Mouse (Mus musculus) hindbrain, postnatal 0 days (tissue): ENCODE measurements at regions not wholly inside any gene's neighbourhood (a gene's known extent, or its start where the extent isn't known, plus 50 kb on each side); places are given as distances from the start of the nearest gene placed in this dataset.

Experiments used
- ATAC-seq: fragments of 200-750 bp; cut with Nextera tagmentation; 2 replicates; pipeline ENCODE4 v1.8.0; 2017; ENCODE audit warnings: mild to moderate bottlenecking, moderate TSS enrichment, moderate library complexity
- DNase-seq: peaks from one replicate; pipeline ENCODE4 v3.0.0-alpha.2; 2015; ENCODE audit warnings: low spot score
- H3K27ac ChIP-seq: fragments of 300-500 bp; sonication (generic); 2 replicates; pipeline ENCODE4 v1.5.1; 2014; ENCODE audit warnings: mild to moderate bottlenecking
- H3K27me3 ChIP-seq: fragments of 300-500 bp; sonication (generic); 2 replicates; pipeline ENCODE4 v1.6.1; 2014; ENCODE audit warnings: low read length, mixed read lengths; ENCODE audit not compliant: insufficient read depth
- H3K36me3 ChIP-seq: fragments of 300-500 bp; sonication (generic); 2 replicates; pipeline ENCODE4 v1.6.1; 2014; ENCODE audit warnings: low read length, mixed read lengths; ENCODE audit not compliant: insufficient read depth
- H3K4me1 ChIP-seq: fragments of 300-500 bp; sonication (generic); 2 replicates; pipeline ENCODE4 v1.6.1; 2014; ENCODE audit warnings: antibody characterized with exemption, low read length, mixed read lengths; ENCODE audit not compliant: insufficient read depth
- H3K4me2 ChIP-seq: fragments of 300-500 bp; sonication (generic); 2 replicates; pipeline ENCODE4 v1.6.1; 2014; ENCODE audit warnings: low read depth, mild to moderate bottlenecking, low read length, moderate library complexity, mixed read lengths
- H3K4me3 ChIP-seq: fragments of 300-500 bp; sonication (generic); 2 replicates; pipeline ENCODE4 v1.5.1; 2014; ENCODE audit warnings: low read length
- H3K9ac ChIP-seq: fragments of 300-500 bp; sonication (generic); replicated peaks from 2 replicates; pipeline ENCODE4 v1.6.1; 2014; ENCODE audit warnings: mild to moderate bottlenecking, low read length, moderate library complexity, mixed read lengths
- H3K9me3 ChIP-seq: fragments of 300-500 bp; sonication (generic); 2 replicates; pipeline ENCODE4 v1.6.1; 2016; ENCODE audit warnings: low read length, mixed read lengths
- CTCF ChIP-seq: IDR thresholded peaks from 2 replicates; pipeline ENCODE4 v1.5.1; 2016; ENCODE audit warnings: antibody characterized with exemption, control low read depth, low read depth
- WGBS: fragments of 180-500 bp; shearing (Covaris S2); extraction: QIAGEN DNeasy Blood & Tissue Kit; methylation state at CpG from one replicate; pipeline ENCODE4 v1.1.7; 2014; 5-methylcytosine and 5-hydroxymethylcytosine counted together

GRCm38 (mm10) chr5:39181616-39182402, 305.2 kb upstream of the Clnk start:
- Histone ChIP-seq H3K27me3 (no peaks in the 10 kb centered on the region), H3K4me1 (0 out of 2 replicates have a peak, but pooled peaks cover 3% of the 10 kb centered on the region), H3K27ac (no peak overlapping the region), H3K36me3 (no peaks in the 10 kb centered on the region), H3K4me2 (no peak overlapping the region), H3K9me3 (no peaks in the 10 kb centered on the region), H3K4me3 (no peak overlapping the region), H3K9ac (no peak overlapping the region)
- no peak for DNase-seq
- no peak for ATAC-seq
- TF ChIP-seq CTCF = no peak
- WGBS = 64% methylated on average over 2 of the region's 2 CpGs

- Histone ChIP-seq H3K27ac (no peak overlapping the region), H3K36me3 (no peaks in the 10 kb centered on the region), H3K9ac (no peak overlapping the region), H3K4me3 (no peak overlapping the region), H3K4me1 (0 out of 2 replicates have a peak, but pooled peaks cover 3% of the 10 kb centered on the region), H3K4me2 (no peak overlapping the region), H3K9me3 (no peaks in the 10 kb centered on the region), H3K27me3 (no peaks in the 10 kb centered on the region)
- ATAC-seq (0 out of 2 replicates have a peak, but pooled peaks have one; percentile 29), DNase-seq (peak; percentile 31)
- TF ChIP-seq CTCF = no peak
- 26% methylated on average over 4 of the region's 4 CpGs for WGBS
These were observed 304.4 kb upstream of the Clnk start for GRCm38 (mm10) chr5:39181028-39181427.

- Histone ChIP-seq H3K9me3 (no peaks in the 10 kb centered on the region), H3K27me3 (no peaks in the 10 kb centered on the region), H3K9ac (no peak overlapping the region), H3K36me3 (no peaks in the 10 kb centered on the region), H3K4me1 (0 out of 2 replicates have a peak, but pooled peaks cover 3% of the 10 kb centered on the region), H3K27ac (no peak overlapping the region), H3K4me2 (no peak overlapping the region), H3K4me3 (no peak overlapping the region)
- ATAC-seq = no peak
- DNase-seq = no peak
- TF ChIP-seq CTCF = no peak
- 34% methylated on average over 2 of the region's 2 CpGs for WGBS
These were observed 301.3 kb upstream of the Clnk start for GRCm38 (mm10) chr5:39177891-39178290.

GRCm38 (mm10) chr5:39176906-39177305, 300.3 kb upstream of the Clnk start:
- Histone ChIP-seq H3K9me3 (no peaks in the 10 kb centered on the region), H3K4me2 (no peak overlapping the region), H3K9ac (no peak overlapping the region), H3K4me3 (no peak overlapping the region), H3K36me3 (no peaks in the 10 kb centered on the region), H3K4me1 (0 out of 2 replicates have a peak, but pooled peaks cover 3% of the 10 kb centered on the region), H3K27ac (no peak overlapping the region), H3K27me3 (no peaks in the 10 kb centered on the region)
- 67% methylated on average over 2 of the region's 2 CpGs for WGBS
- no peak for DNase-seq
- ATAC-seq = no peak
- TF ChIP-seq CTCF = no peak

- DNase-seq = no peak
- H3K4me3 ChIP-seq = no peak overlapping the region
- no peak overlapping the region for H3K9ac ChIP-seq
- ATAC-seq = no peak
- no peaks in the 10 kb centered on the region for H3K4me1 ChIP-seq
- H3K4me2 ChIP-seq = no peak overlapping the region
- no peak for TF ChIP-seq CTCF
- H3K27ac ChIP-seq = no peak overlapping the region
- H3K36me3 ChIP-seq = no peaks in the 10 kb centered on the region
- no peaks in the 10 kb centered on the region for H3K27me3 ChIP-seq
- WGBS = 88% methylated on average over 3 of the region's 3 CpGs
- no peaks in the 10 kb centered on the region for H3K9me3 ChIP-seq
These were observed 296.9 kb upstream of the Clnk start for GRCm38 (mm10) chr5:39173491-39173890.

- Histone ChIP-seq H3K27ac (no peak overlapping the region), H3K9ac (no peak overlapping the region), H3K27me3 (no peaks in the 10 kb centered on the region), H3K4me1 (no peaks in the 10 kb centered on the region), H3K9me3 (no peaks in the 10 kb centered on the region), H3K4me3 (no peak overlapping the region), H3K36me3 (no peaks in the 10 kb centered on the region), H3K4me2 (no peak overlapping the region)
- no peak for ATAC-seq
- no peak for DNase-seq
- 89% methylated on average over 3 of the region's 3 CpGs for WGBS
- no peak for TF ChIP-seq CTCF
These were observed 283.0 kb upstream of the Clnk start for GRCm38 (mm10) chr5:39159651-39160050.

- Histone ChIP-seq H3K27me3 (no peaks in the 10 kb centered on the region), H3K27ac (no peak overlapping the region), H3K4me3 (no peak overlapping the region), H3K4me1 (no peaks in the 10 kb centered on the region), H3K9me3 (no peaks in the 10 kb centered on the region), H3K9ac (no peak overlapping the region), H3K4me2 (no peak overlapping the region), H3K36me3 (no peaks in the 10 kb centered on the region)
- 97% methylated on average over 1 of the region's 1 CpGs for WGBS
- DNase-seq (no peak), ATAC-seq (no peak)
- TF ChIP-seq CTCF = no peak
These were observed 279.2 kb upstream of the Clnk start for GRCm38 (mm10) chr5:39155763-39156162.
